Mouse (Mus musculus) myocyte (in vitro differentiated cells): Measurements from ENCODE around the gene Clcnka.

Experiments
- E2F4 ChIP-seq: IDR thresholded peaks from one replicate; pipeline ENCODE4 v1.6.1; 2011; ENCODE audit warnings: mild to moderate bottlenecking, control low read depth, moderate library complexity; ENCODE audit not compliant: insufficient read depth
- MAX ChIP-seq: IDR thresholded peaks from one replicate; pipeline ENCODE4 v1.6.1; 2011; ENCODE audit warnings: low read depth, mild to moderate bottlenecking, control low read depth
- MYOG ChIP-seq, 3 experiments: IDR thresholded peaks; one replicate each; pipeline ENCODE4 v1.6.1; 2011; ENCODE audit warnings: control low read depth in 2 of 3, low read depth in 2 of 3, mild to moderate bottlenecking in 2 of 3; ENCODE audit not compliant: insufficient read length in 2 of 3, control insufficient read depth in 1 of 3, insufficient read depth in 1 of 3
- POLR2A ChIP-seq: IDR thresholded peaks from one replicate; pipeline ENCODE4 v1.6.1; 2011; ENCODE audit warnings: low read depth, mild to moderate bottlenecking, control low read depth, moderate library complexity; ENCODE audit not compliant: insufficient read length
- POLR2AphosphoS2 ChIP-seq: IDR thresholded peaks from one replicate; pipeline ENCODE4 v1.6.1; 2011; ENCODE audit warnings: low read depth, control low read depth; ENCODE audit not compliant: insufficient read length
- REST ChIP-seq: IDR thresholded peaks from one replicate; pipeline ENCODE4 v1.6.1; 2011; ENCODE audit warnings: mild to moderate bottlenecking, control low read depth, moderate library complexity; ENCODE audit not compliant: insufficient read depth, insufficient read length

- no peak for TF ChIP-seq POLR2AphosphoS2
- TF ChIP-seq MAX: no peak
- TF ChIP-seq MYOG (IDR thresholded peaks at IDR 0.05; ENCODE audit: control insufficient read depth in 1 of 3, insufficient read depth in 1 of 3, insufficient read length in 2 of 3, low read depth in 2 of 3): no peak
- TF ChIP-seq REST: no peak
- TF ChIP-seq POLR2A: no peak
- no peak for TF ChIP-seq E2F4
Observed at GRCm38 (mm10) chr4:141387933-141388332, 10.6 kb downstream of the Clcnka start.
